Mouse (Mus musculus): ENCODE results near the gene Tmie. TPM values are rescaled to one million over a fixed set of nuclear protein-coding genes. Genes with fewer than 3 reads are reported as not detected.

Tmie gene
- total and polyA plus RNA-seq, 3 experiments, result not detected

GRCm38 (mm10) chr9:110840905-110841304 lies 39.0 kb downstream of the Tmie start:
- no peak for DNase-seq (ENCODE audit: extremely low read depth)
- dilution Hi-C loops (cut with MboI; ENCODE audit: extremely low pct_ligation_motif_present, extremely low pct_unique_long_range_greater_than_20kb, low sequenced_read_pairs) (no loop called here), in situ Hi-C loops (cut with MboI; ENCODE audit: low pct_ligation_motif_present, low pct_unique_long_range_greater_than_20kb, low sequenced_read_pairs) (no loop called here)
- Histone ChIP-seq H3K36me3 (replicated peaks in 1 of 2; ENCODE audit: control insufficient read depth in 1 of 2, insufficient read depth in 1 of 2, low read length in 1 of 2) (no peaks in the 10 kb centered on the region), H3K4me1 (ENCODE audit: control insufficient read depth in 1 of 2, insufficient read depth in 2 of 2) (peaks cover 0 to 2% of the 10 kb centered on the region in 2 experiments; a peak in 1 of 4 replicates), H3K4me2 (ENCODE audit: insufficient read depth, low read depth, poor library complexity, severe bottlenecking) (no peak overlapping the region), H3K79me2 (replicated peaks; ENCODE audit: control insufficient read depth, extremely low read depth, insufficient read depth, poor library complexity, severe bottlenecking) (no peaks in the 10 kb centered on the region), H3K27me3 (replicated peaks) (peaks cover 1% of the 10 kb centered on the region), H3K9me3 (replicated peaks; ENCODE audit: low read length) (no peaks in the 10 kb centered on the region), H3K9ac (ENCODE audit: insufficient read depth, low read depth) (no peak overlapping the region), H3K4me3 (replicated peaks in 1 of 3; ENCODE audit: low read depth in 2 of 3, low read length in 2 of 3, poor library complexity in 1 of 3) (no peak overlapping the region), H3K27ac (ENCODE audit: insufficient read depth, low read depth) (no peak overlapping the region)
- no peak for TF ChIP-seq RCOR1 (conservative IDR thresholded peaks at IDR 0.05; ENCODE audit: low read depth, low read length)
- TF ChIP-seq RAD21 (IDR thresholded peaks at IDR 0.05; ENCODE audit: low read depth, low read length), result no peak
- TF ChIP-seq CTCF (conservative IDR thresholded peaks at IDR 0.05 in 1 of 2, IDR thresholded peaks at IDR 0.05 in 1 of 2; ENCODE audit: low read depth in 2 of 2, low read length in 2 of 2), result no peak
- TF ChIP-seq POLR2AphosphoS2 (IDR thresholded peaks at IDR 0.05; ENCODE audit: low read depth, low read length), result no peak
- TF ChIP-seq TBP (conservative IDR thresholded peaks at IDR 0.05; ENCODE audit: low read depth, low read length), result no peak
- TF ChIP-seq GABPA (IDR thresholded peaks at IDR 0.05; ENCODE audit: insufficient replicate concordance, low read depth, low read length), result no peak
- no peak for TF ChIP-seq ELF1 (IDR thresholded peaks at IDR 0.05; ENCODE audit: low read depth, low read length)
- TF ChIP-seq USF1 (IDR thresholded peaks at IDR 0.05; ENCODE audit: low read depth, low read length), result no peak
- TF ChIP-seq PAX5 (IDR thresholded peaks at IDR 0.05; ENCODE audit: low read length), result no peak
- TF ChIP-seq NRF1 (IDR thresholded peaks at IDR 0.05; ENCODE audit: low read depth, low read length), result no peak
- TF ChIP-seq JUND (conservative IDR thresholded peaks at IDR 0.05; ENCODE audit: low read depth, low read length), result no peak
- no peak for TF ChIP-seq USF2 (conservative IDR thresholded peaks at IDR 0.05; ENCODE audit: low read depth, low read length)
- no peak for TF ChIP-seq E2F4 (IDR thresholded peaks at IDR 0.05; ENCODE audit: insufficient replicate concordance, low read depth, low read length)
- TF ChIP-seq JUN (IDR thresholded peaks at IDR 0.05; ENCODE audit: insufficient read depth, low read depth, low read length), result no peak
- TF ChIP-seq MEF2A (IDR thresholded peaks at IDR 0.05; ENCODE audit: borderline replicate concordance, low read depth, low read length), result no peak
- no peak for TF ChIP-seq IRF4 (IDR thresholded peaks at IDR 0.05; ENCODE audit: low read depth, low read length)
- no peak for TF ChIP-seq MAZ (IDR thresholded peaks at IDR 0.05; ENCODE audit: low read depth, low read length)
- TF ChIP-seq ZKSCAN1 (IDR thresholded peaks at IDR 0.05; ENCODE audit: borderline replicate concordance, low read depth, low read length), result no peak
- no peak for TF ChIP-seq BHLHE40 (IDR thresholded peaks at IDR 0.05; ENCODE audit: low read depth, low read length)
- no peak for TF ChIP-seq MAFK (IDR thresholded peaks at IDR 0.05; ENCODE audit: insufficient replicate concordance, low read length)

GRCm38 (mm10) chr9:110836112-110836511 lies 43.8 kb downstream of the Tmie start:
- Histone ChIP-seq H3K27me3 (replicated peaks) (peaks cover 1% of the 10 kb centered on the region), H3K4me2 (ENCODE audit: insufficient read depth, low read depth, poor library complexity, severe bottlenecking) (no peak overlapping the region), H3K4me3 (replicated peaks in 1 of 3; ENCODE audit: low read depth in 2 of 3, low read length in 2 of 3, poor library complexity in 1 of 3) (no peak overlapping the region), H3K79me2 (replicated peaks; ENCODE audit: control insufficient read depth, extremely low read depth, insufficient read depth, poor library complexity, severe bottlenecking) (no peaks in the 10 kb centered on the region), H3K9me3 (replicated peaks; ENCODE audit: low read length) (no peaks in the 10 kb centered on the region), H3K9ac (ENCODE audit: insufficient read depth, low read depth) (no peak overlapping the region), H3K36me3 (replicated peaks in 1 of 2; ENCODE audit: control insufficient read depth in 1 of 2, insufficient read depth in 1 of 2, low read length in 1 of 2) (no peaks in the 10 kb centered on the region), H3K27ac (ENCODE audit: insufficient read depth, low read depth) (no peak overlapping the region), H3K4me1 (ENCODE audit: control insufficient read depth in 1 of 2, insufficient read depth in 2 of 2) (peaks cover 0 to 3% of the 10 kb centered on the region in 2 experiments; a peak in 1 of 4 replicates)
- no peak for DNase-seq (ENCODE audit: extremely low read depth)
- dilution Hi-C loops (cut with MboI; ENCODE audit: extremely low pct_ligation_motif_present, extremely low pct_unique_long_range_greater_than_20kb, low sequenced_read_pairs) (no loop called here), in situ Hi-C loops (cut with MboI; ENCODE audit: low pct_ligation_motif_present, low pct_unique_long_range_greater_than_20kb, low sequenced_read_pairs) (no loop called here)
- TF ChIP-seq MAFK (IDR thresholded peaks at IDR 0.05; ENCODE audit: insufficient replicate concordance, low read length) (no peak), ZMIZ1 (IDR thresholded peaks at IDR 0.05; ENCODE audit: low read depth, low read length) (no peak), NRF1 (IDR thresholded peaks at IDR 0.05; ENCODE audit: low read depth, low read length) (no peak), E2F4 (IDR thresholded peaks at IDR 0.05; ENCODE audit: insufficient replicate concordance, low read depth, low read length) (no peak), ZC3H11A (IDR thresholded peaks at IDR 0.05; ENCODE audit: low read depth, low read length) (no peak)

All from CH12.LX (cell line).